Mouse (Mus musculus): ENCODE measurements around the gene Plpp1. TPM values are rescaled to one million over a fixed set of nuclear protein-coding genes. Genes with fewer than 3 reads are reported as not detected.
A peak's percentile ranks its signal among the peaks of the same experiment; 100 is the strongest.

Gene Plpp1
- polyA plus RNA-seq, 1 experiment from 2014 or later, result 70.9 TPM

GRCm38 (mm10) chr13:112853710-112854316 is 53.2 kb downstream of the Plpp1 start:
- Histone ChIP-seq H3K9me3 (no peaks in the 10 kb centered on the region), H3K36me3 (peaks cover 8% of the 10 kb centered on the region; the same call in 1 of the 2 replicates), H3K4me2 (no peak overlapping the region), H3K4me1 (replicated peaks) (peaks cover 6% of the 10 kb centered on the region; the same call in 1 of the 2 replicates), H3K27ac (replicated peaks) (no peak overlapping the region), H3K4me3 (no peak overlapping the region), H3K9ac (no peak overlapping the region), H3K27me3 (no peaks in the 10 kb centered on the region)
- WGBS, result 32% methylated on average over 17 of the region's 17 CpGs
- no peak for ATAC-seq (ENCODE audit: low FRiP score, low read depth)

DNA sequence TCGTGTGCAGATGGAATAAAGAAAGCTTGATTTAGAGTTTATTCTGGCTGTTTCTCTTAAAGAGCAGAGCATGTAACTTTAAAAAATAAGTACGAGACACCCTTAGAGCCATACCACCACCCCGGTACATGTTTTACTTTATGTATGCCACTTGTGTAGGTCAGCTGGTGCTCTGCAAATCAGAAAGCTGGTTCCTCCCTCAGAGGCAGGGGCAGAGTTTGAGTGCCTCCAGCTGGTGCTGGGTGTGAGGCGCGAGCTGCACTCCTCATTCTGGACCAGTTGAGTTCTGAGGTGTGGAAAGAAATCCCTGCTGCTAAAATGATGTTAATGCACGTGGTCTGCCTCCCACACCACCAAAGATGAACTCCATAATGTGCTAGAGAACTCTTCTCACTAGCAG is 53.8 kb downstream of the Plpp1 start:
- 58% methylated on average over 6 of the region's 6 CpGs for WGBS
- no peak overlapping the region for H3K27ac ChIP-seq (replicated peaks)
- H3K4me1 ChIP-seq (replicated peaks), result peaks cover 6% of the 10 kb centered on the region; the same call in 1 of the 2 replicates
- H3K36me3 ChIP-seq, result peaks cover 12% of the 10 kb centered on the region
- no peak overlapping the region for H3K4me2 ChIP-seq
- no peak overlapping the region for H3K4me3 ChIP-seq
- no peaks in the 10 kb centered on the region for H3K27me3 ChIP-seq
- no peak overlapping the region for H3K9ac ChIP-seq
- ATAC-seq (ENCODE audit: low FRiP score, low read depth), result peak; percentile 45; the same call in 1 of the 2 replicates
- H3K9me3 ChIP-seq, result no peaks in the 10 kb centered on the region

DNA sequence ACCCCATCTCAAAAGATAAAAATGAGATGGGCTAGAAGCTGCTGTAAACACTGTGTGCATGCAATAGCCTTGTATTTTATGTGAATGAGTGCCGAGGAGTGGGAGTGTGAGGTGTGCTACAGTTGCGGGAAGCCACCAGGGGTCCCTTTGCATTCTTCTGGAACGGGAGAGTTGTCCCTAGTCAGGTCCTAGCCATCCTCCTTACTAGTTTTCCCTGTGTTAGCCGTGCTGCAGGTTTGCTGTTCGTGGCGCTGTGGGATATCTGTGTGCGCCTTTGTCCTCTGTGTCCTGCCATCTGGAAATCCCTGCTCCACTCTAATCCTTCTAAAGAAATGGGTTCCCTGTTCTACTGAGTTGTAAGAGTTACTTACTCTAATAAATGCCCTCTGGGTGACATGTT is 57.3 kb downstream of the Plpp1 start:
- Histone ChIP-seq H3K27me3 (no peaks in the 10 kb centered on the region), H3K9me3 (no peaks in the 10 kb centered on the region), H3K4me3 (no peak overlapping the region), H3K27ac (replicated peaks) (no peak overlapping the region), H3K4me1 (replicated peaks) (peaks cover 6% of the 10 kb centered on the region; the same call in 1 of the 2 replicates), H3K9ac (no peak overlapping the region), H3K36me3 (peaks cover 20% of the 10 kb centered on the region), H3K4me2 (no peak overlapping the region)
- WGBS, result 84% methylated on average over 7 of the region's 7 CpGs
- ATAC-seq (ENCODE audit: low FRiP score, low read depth), result no peak

DNA sequence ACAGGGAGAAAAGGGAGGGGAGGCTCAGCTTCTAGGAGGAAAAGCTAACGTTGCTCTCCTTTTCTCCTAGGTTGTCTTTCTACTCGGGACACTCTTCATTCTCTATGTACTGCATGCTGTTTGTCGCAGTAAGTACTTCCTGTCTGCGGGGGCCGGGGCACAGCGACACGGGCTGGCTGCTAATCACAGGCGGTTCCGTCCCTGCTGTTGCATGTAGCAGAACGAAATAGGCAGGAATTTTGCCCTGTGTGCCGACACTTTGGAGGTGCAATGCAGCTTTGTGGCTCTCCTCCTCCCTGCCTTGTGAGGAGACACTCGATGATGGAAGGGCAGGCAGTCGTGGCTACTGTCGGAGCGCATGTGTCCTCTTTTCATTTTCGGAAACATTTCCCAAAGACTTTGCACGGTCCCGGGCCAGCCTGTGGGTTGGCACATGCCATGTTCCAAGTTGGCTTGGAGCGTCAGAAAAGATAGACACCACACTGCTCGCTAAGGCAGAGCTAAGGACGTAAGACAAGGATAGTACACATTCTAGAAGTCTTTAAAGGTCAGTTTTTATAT is 59.1 kb downstream of the Plpp1 start:
- ATAC-seq (ENCODE audit: low FRiP score, low read depth), result no peak
- WGBS, result 93% methylated on average over 21 of the region's 21 CpGs
- H3K4me2 ChIP-seq, result no peak overlapping the region

GRCm38 (mm10) chr13:112860370-112860769 is 59.8 kb downstream of the Plpp1 start:
- ATAC-seq (ENCODE audit: low FRiP score, low read depth), result no peak
- 93% methylated on average over 2 of the region's 2 CpGs for WGBS
- H3K4me3 ChIP-seq, result no peak overlapping the region
- H3K36me3 ChIP-seq, result peaks cover 24% of the 10 kb centered on the region
- no peaks in the 10 kb centered on the region; the same call in 1 of the 2 replicates for H3K4me1 ChIP-seq (replicated peaks)
- H3K27me3 ChIP-seq, result no peaks in the 10 kb centered on the region
- H3K27ac ChIP-seq (replicated peaks), result no peak overlapping the region
- H3K4me2 ChIP-seq, result no peak overlapping the region
- no peak overlapping the region for H3K9ac ChIP-seq
- H3K9me3 ChIP-seq, result no peaks in the 10 kb centered on the region

More for the DNA sequence above, 59.1 kb downstream of the Plpp1 start:
- Histone ChIP-seq H3K9me3 (no peaks in the 10 kb centered on the region), H3K4me3 (no peak overlapping the region), H3K36me3 (peaks cover 20% of the 10 kb centered on the region), H3K27ac (replicated peaks) (no peak overlapping the region), H3K27me3 (no peaks in the 10 kb centered on the region), H3K4me1 (replicated peaks) (no peaks in the 10 kb centered on the region; the same call in 1 of the 2 replicates), H3K9ac (no peak overlapping the region)

GRCm38 (mm10) chr13:112860911-112861310 is 60.3 kb downstream of the Plpp1 start:
- H3K9me3 ChIP-seq, result no peaks in the 10 kb centered on the region
- no peak overlapping the region for H3K4me2 ChIP-seq
- no peak overlapping the region for H3K4me3 ChIP-seq
- no peak for ATAC-seq (ENCODE audit: low FRiP score, low read depth)
- peaks cover 28% of the 10 kb centered on the region for H3K36me3 ChIP-seq
- 93% methylated on average over 9 of the region's 9 CpGs for WGBS
- no peak overlapping the region for H3K27ac ChIP-seq (replicated peaks)
- no peaks in the 10 kb centered on the region; the same call in 1 of the 2 replicates for H3K4me1 ChIP-seq (replicated peaks)
- no peak overlapping the region for H3K9ac ChIP-seq
- no peaks in the 10 kb centered on the region for H3K27me3 ChIP-seq

DNA sequence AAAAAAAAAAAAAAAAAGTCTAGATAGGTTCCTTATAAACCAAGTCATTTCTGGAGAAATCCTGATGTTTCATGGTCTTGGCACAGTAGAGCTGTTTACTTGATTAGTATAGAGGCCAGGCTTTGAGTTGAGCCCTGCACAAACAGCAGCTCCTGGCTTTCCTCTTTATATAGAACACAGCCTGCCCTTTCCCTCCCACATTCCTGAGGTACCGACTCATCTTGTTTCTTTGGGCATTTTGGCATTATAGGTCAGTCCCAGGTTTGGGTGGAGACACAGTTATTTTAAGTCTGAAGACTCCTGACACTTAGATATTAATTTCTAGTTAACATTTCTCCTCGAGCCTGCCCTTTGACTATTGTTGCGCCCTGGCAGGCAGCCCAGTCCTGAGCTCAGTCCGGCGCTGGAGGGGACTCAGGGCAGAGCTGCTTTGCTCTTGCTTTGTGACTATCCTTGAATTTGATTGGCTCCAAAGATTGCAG is 61.3 kb downstream of the Plpp1 start:
- Histone ChIP-seq H3K4me2 (no peak overlapping the region), H3K27ac (replicated peaks) (no peak overlapping the region), H3K4me3 (no peak overlapping the region), H3K9me3 (no peaks in the 10 kb centered on the region), H3K4me1 (replicated peaks) (no peaks in the 10 kb centered on the region; the same call in 1 of the 2 replicates), H3K9ac (no peak overlapping the region), H3K27me3 (no peaks in the 10 kb centered on the region), H3K36me3 (peaks cover 33% of the 10 kb centered on the region)
- ATAC-seq (ENCODE audit: low FRiP score, low read depth), result no peak
- 42% methylated on average over 5 of the region's 5 CpGs for WGBS

- Histone ChIP-seq H3K9me3 (no peaks in the 10 kb centered on the region), H3K27ac (replicated peaks) (no peak overlapping the region), H3K4me1 (replicated peaks) (no peaks in the 10 kb centered on the region; the same call in 1 of the 2 replicates), H3K4me3 (no peak overlapping the region), H3K4me2 (no peak overlapping the region), H3K9ac (no peak overlapping the region), H3K36me3 (peaks cover 32% of the 10 kb centered on the region), H3K27me3 (no peaks in the 10 kb centered on the region)
- 69% methylated on average over 3 of the region's 3 CpGs for WGBS
- ATAC-seq (ENCODE audit: low FRiP score, low read depth), result no peak
These were observed 61.8 kb downstream of the Plpp1 start for GRCm38 (mm10) chr13:112862342-112862741.

DNA sequence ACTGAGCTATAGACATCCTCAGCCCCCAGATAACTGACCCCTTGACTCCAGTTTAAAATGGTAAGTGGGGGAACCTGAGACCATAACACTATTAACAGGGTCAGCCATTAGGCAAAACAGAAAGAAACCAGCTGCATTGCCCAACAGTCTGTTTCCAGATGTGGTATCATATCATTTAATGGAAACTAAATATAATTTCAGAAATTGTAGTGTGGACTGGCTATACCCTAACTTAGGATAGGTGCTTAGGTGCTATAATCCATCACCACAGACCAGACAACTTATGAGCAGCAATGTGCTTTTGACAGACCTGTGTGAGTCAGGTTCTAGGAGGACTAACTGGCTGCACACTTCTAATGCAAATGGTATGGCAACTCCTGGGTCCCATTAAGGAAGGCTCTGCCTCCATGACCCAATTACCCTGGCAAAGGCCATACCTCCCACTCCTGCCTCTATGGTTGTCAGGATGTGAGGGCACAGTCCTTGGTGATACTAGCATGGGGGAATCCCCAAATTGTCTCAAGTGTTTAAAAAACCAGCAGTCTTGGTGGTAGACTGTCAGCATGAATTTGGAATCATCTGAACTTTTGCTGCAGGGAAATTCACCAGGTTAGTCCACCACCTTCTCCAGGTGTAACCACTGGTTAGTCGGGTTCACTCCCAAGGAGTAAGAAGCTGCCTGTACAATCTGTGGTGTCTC is 62.5 kb downstream of the Plpp1 start:
- Histone ChIP-seq H3K4me1 (replicated peaks) (no peaks in the 10 kb centered on the region; the same call in 1 of the 2 replicates), H3K27ac (replicated peaks) (no peak overlapping the region), H3K9me3 (no peaks in the 10 kb centered on the region), H3K4me3 (no peak overlapping the region), H3K36me3 (peaks cover 39% of the 10 kb centered on the region), H3K27me3 (no peaks in the 10 kb centered on the region), H3K9ac (no peak overlapping the region), H3K4me2 (no peak overlapping the region)
- WGBS, result 97% methylated on average over 1 of the region's 1 CpGs
- ATAC-seq (ENCODE audit: low FRiP score, low read depth), result no peak

GRCm38 (mm10) chr13:112866782-112867181 is 66.2 kb downstream of the Plpp1 start:
- Histone ChIP-seq H3K27ac (replicated peaks) (no peak overlapping the region), H3K4me2 (no peak overlapping the region), H3K27me3 (no peaks in the 10 kb centered on the region), H3K9me3 (no peaks in the 10 kb centered on the region), H3K4me1 (replicated peaks) (no peaks in the 10 kb centered on the region; the same call in 1 of the 2 replicates), H3K4me3 (no peak overlapping the region), H3K36me3 (peaks cover 60% of the 10 kb centered on the region), H3K9ac (no peak overlapping the region)
- WGBS, result 89% methylated on average over 7 of the region's 7 CpGs
- no peak for ATAC-seq (ENCODE audit: low FRiP score, low read depth)

- Histone ChIP-seq H3K27me3 (no peaks in the 10 kb centered on the region), H3K4me1 (replicated peaks) (no peaks in the 10 kb centered on the region), H3K4me2 (no peak overlapping the region), H3K36me3 (peaks cover 66% of the 10 kb centered on the region), H3K27ac (replicated peaks) (no peak overlapping the region), H3K4me3 (no peak overlapping the region), H3K9me3 (no peaks in the 10 kb centered on the region), H3K9ac (no peak overlapping the region)
- no peak for ATAC-seq (ENCODE audit: low FRiP score, low read depth)
- WGBS, result 95% methylated on average over 8 of the region's 8 CpGs
These were observed 66.8 kb downstream of the Plpp1 start for GRCm38 (mm10) chr13:112867381-112867780.

- no peaks in the 10 kb centered on the region for H3K27me3 ChIP-seq
- H3K4me2 ChIP-seq, result no peak overlapping the region
- no peak overlapping the region for H3K4me3 ChIP-seq
- H3K9me3 ChIP-seq, result no peaks in the 10 kb centered on the region
- no peak overlapping the region for H3K9ac ChIP-seq
- H3K4me1 ChIP-seq (replicated peaks), result no peaks in the 10 kb centered on the region
- 92% methylated on average over 11 of the region's 11 CpGs for whole genome bisulfite sequencing
- no peak for ATAC-seq (ENCODE audit: low FRiP score, low read depth)
- peaks cover 82% of the 10 kb centered on the region for H3K36me3 ChIP-seq
- no peak overlapping the region for H3K27ac ChIP-seq (replicated peaks)
These were observed 69.6 kb downstream of the Plpp1 start for GRCm38 (mm10) chr13:112870039-112870690.

Measured in hindbrain, embryonic 15.5 days (tissue).